In the genomic region with DNA sequence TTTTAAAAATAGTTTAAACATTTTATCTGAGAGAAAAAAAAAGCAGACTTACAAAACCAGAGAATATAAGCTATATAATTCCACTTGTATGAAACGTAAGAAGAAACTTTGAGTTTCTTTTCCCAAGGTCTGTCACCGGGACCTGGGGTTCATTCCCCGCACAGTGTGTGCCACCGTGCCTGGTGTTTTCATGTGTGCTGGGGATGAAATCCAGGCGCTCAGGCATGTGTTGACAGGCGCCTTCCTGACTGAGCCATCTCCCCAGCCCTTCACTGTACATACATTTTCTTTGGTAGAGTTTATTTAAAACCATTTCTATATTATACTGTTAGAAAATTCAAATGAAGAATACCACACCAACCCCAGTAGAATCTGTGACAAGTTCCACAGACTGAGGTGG, we compare ENCODE assay signal across 16 mouse cellular contexts. TPM values are rescaled to one million over a fixed set of nuclear protein-coding genes. Genes with fewer than 3 reads are reported as not detected.
"Had no signal": no experiment of that assay in that cellular context is flagged by ENCODE, and none has a peak within 500 bp of the region (broad histone marks: within the 10 kb centered on the region; RNA-seq: fewer than 3 reads in every experiment).

No protein-coding gene starts in this region.

- H3K27me3 ChIP-seq: limb, embryonic 15.5 days; liver, embryonic 12.5 days; megakaryocyte, embryonic 14.5 days; midbrain, embryonic 15.5 days; neural tube, embryonic 12.5 days had no signal

- H3K4me3 ChIP-seq: left cerebral cortex, adult 2 months; limb, embryonic 15.5 days; liver, embryonic 12.5 days; megakaryocyte, embryonic 14.5 days; midbrain, embryonic 15.5 days; neural tube, embryonic 12.5 days had no signal

- H3K9me3 ChIP-seq: limb, embryonic 15.5 days; liver, embryonic 12.5 days; megakaryocyte, embryonic 14.5 days; midbrain, embryonic 15.5 days; neural tube, embryonic 12.5 days had no signal

- H3K4me2 ChIP-seq: limb, embryonic 15.5 days; liver, embryonic 12.5 days; lung, embryonic 14.5 days; midbrain, embryonic 11.5 days; midbrain, embryonic 15.5 days; neural tube, embryonic 12.5 days had no signal

- H3K9ac ChIP-seq: limb, embryonic 15.5 days; liver, embryonic 12.5 days; lung, embryonic 14.5 days; midbrain, embryonic 15.5 days; neural tube, embryonic 12.5 days had no signal

- ATAC-seq: liver, embryonic 12.5 days; midbrain, embryonic 15.5 days had no signal

- H3K4me1 ChIP-seq: limb, embryonic 15.5 days; midbrain, embryonic 15.5 days; neural tube, embryonic 12.5 days had no signal

- H3K27ac ChIP-seq: left cerebral cortex, adult 2 months; limb, embryonic 15.5 days; liver, embryonic 12.5 days; midbrain, embryonic 15.5 days; neural tube, embryonic 12.5 days had no signal

- DNase-seq: kidney, postnatal 14 days; lung, embryonic 14.5 days; lung, postnatal 10 days; lung, postnatal 4 days; right cerebral cortex, postnatal 4 days; spleen, adult 18-20 months; thymus, adult 18-20 months; thymus, postnatal 14 days had no signal

- H3K36me3 ChIP-seq: midbrain, embryonic 15.5 days; neural tube, embryonic 12.5 days had no signal

RNA-seq across cellular contexts. Expression of gene Bbof1, which starts 18.5 kb away (rescaled TPM):
- total RNA-seq: monocyte, adult 5-6 weeks had no signal

RNA-seq across cellular contexts. Expression of gene Fam161b, which starts 28.7 kb away (rescaled TPM):
- total RNA-seq: monocyte, adult 5-6 weeks had no signal
